Mouse (Mus musculus): ENCODE measurements around the gene Cpne6. TPM values are rescaled to one million over a fixed set of nuclear protein-coding genes. Genes with fewer than 3 reads are reported as not detected.

Cpne6 gene
- total and polyA plus RNA-seq, 3 experiments = not detected

- dilution Hi-C loops (cut with MboI; ENCODE audit: extremely low pct_ligation_motif_present, extremely low pct_unique_long_range_greater_than_20kb, low sequenced_read_pairs) = no loop called here
- no peak overlapping the region for H3K27ac ChIP-seq (ENCODE audit: insufficient read depth, low read depth)
- TF ChIP-seq JUN (IDR thresholded peaks at IDR 0.05; ENCODE audit: insufficient read depth, low read depth, low read length) (no peak), USF1 (IDR thresholded peaks at IDR 0.05; ENCODE audit: low read depth, low read length) (no peak), MAX (IDR thresholded peaks at IDR 0.05; ENCODE audit: low read length) (no peak), ZKSCAN1 (IDR thresholded peaks at IDR 0.05; ENCODE audit: borderline replicate concordance, low read depth, low read length) (no peak), RAD21 (IDR thresholded peaks at IDR 0.05; ENCODE audit: low read depth, low read length) (no peak), E2F4 (IDR thresholded peaks at IDR 0.05; ENCODE audit: insufficient replicate concordance, low read depth, low read length) (no peak), CHD2 (IDR thresholded peaks at IDR 0.05; ENCODE audit: low read length) (no peak), MAFK (IDR thresholded peaks at IDR 0.05; ENCODE audit: insufficient replicate concordance, low read length) (no peak), ZC3H11A (IDR thresholded peaks at IDR 0.05; ENCODE audit: low read depth, low read length) (no peak), GABPA (IDR thresholded peaks at IDR 0.05; ENCODE audit: insufficient replicate concordance, low read depth, low read length) (no peak)
- no peak overlapping the region for H3K4me2 ChIP-seq (ENCODE audit: insufficient read depth, low read depth, poor library complexity, severe bottlenecking)
- DNase-seq (ENCODE audit: extremely low read depth) = no peak
- H3K36me3 ChIP-seq (replicated peaks in 1 of 2; ENCODE audit: control insufficient read depth in 1 of 2, insufficient read depth in 1 of 2, low read length in 1 of 2) = no peaks in the 10 kb centered on the region
- no peaks in the 10 kb centered on the region for H3K79me2 ChIP-seq (replicated peaks; ENCODE audit: control insufficient read depth, extremely low read depth, insufficient read depth, poor library complexity, severe bottlenecking)
- in situ Hi-C loops (cut with MboI; ENCODE audit: low pct_ligation_motif_present, low pct_unique_long_range_greater_than_20kb, low sequenced_read_pairs) = no loop called here
- no peak overlapping the region for H3K4me3 ChIP-seq (replicated peaks in 1 of 3; ENCODE audit: low read depth in 2 of 3, low read length in 2 of 3, poor library complexity in 1 of 3)
- peaks cover under 1 to 12% of the 10 kb centered on the region in 2 experiments; a peak in 2 of 4 replicates for H3K4me1 ChIP-seq (ENCODE audit: control insufficient read depth in 1 of 2, insufficient read depth in 2 of 2)
- no peak overlapping the region for H3K9ac ChIP-seq (ENCODE audit: insufficient read depth, low read depth)
- H3K27me3 ChIP-seq (replicated peaks) = peaks cover 73% of the 10 kb centered on the region
- H3K9me3 ChIP-seq (replicated peaks; ENCODE audit: low read length) = no peaks in the 10 kb centered on the region
These were observed 5.6 kb downstream of the Cpne6 start for GRCm38 (mm10) chr14:55515846-55516245.

GRCm38 (mm10) chr14:55518897-55519296 is 8.7 kb downstream of the Cpne6 start:
- in situ Hi-C loops (cut with MboI; ENCODE audit: low pct_ligation_motif_present, low pct_unique_long_range_greater_than_20kb, low sequenced_read_pairs) (no loop called here), dilution Hi-C loops (cut with MboI; ENCODE audit: extremely low pct_ligation_motif_present, extremely low pct_unique_long_range_greater_than_20kb, low sequenced_read_pairs) (no loop called here)
- DNase-seq (ENCODE audit: extremely low read depth) = no peak
- H3K4me1 ChIP-seq (ENCODE audit: control insufficient read depth in 1 of 2, insufficient read depth in 2 of 2) = peaks cover 2 to 20% of the 10 kb centered on the region in 2 experiments; a peak in 2 of 4 replicates
- no peaks in the 10 kb centered on the region for H3K36me3 ChIP-seq (replicated peaks in 1 of 2; ENCODE audit: control insufficient read depth in 1 of 2, insufficient read depth in 1 of 2, low read length in 1 of 2)
- H3K27ac ChIP-seq (ENCODE audit: insufficient read depth, low read depth) = no peak overlapping the region
- TF ChIP-seq RAD21 (IDR thresholded peaks at IDR 0.05; ENCODE audit: low read depth, low read length) (no peak), UBTF (IDR thresholded peaks at IDR 0.05; ENCODE audit: low read depth, low read length) (no peak), MAX (IDR thresholded peaks at IDR 0.05; ENCODE audit: low read length) (no peak), POLR2AphosphoS2 (IDR thresholded peaks at IDR 0.05; ENCODE audit: low read depth, low read length) (no peak), HCFC1 (IDR thresholded peaks at IDR 0.05; ENCODE audit: low read depth, low read length) (no peak), MAZ (IDR thresholded peaks at IDR 0.05; ENCODE audit: low read depth, low read length) (no peak), ZNF384 (IDR thresholded peaks at IDR 0.05; ENCODE audit: low read depth, low read length) (no peak), RCOR1 (conservative IDR thresholded peaks at IDR 0.05; ENCODE audit: low read depth, low read length) (no peak), CHD2 (IDR thresholded peaks at IDR 0.05; ENCODE audit: low read length) (no peak), JUN (IDR thresholded peaks at IDR 0.05; ENCODE audit: insufficient read depth, low read depth, low read length) (no peak), KAT2A (IDR thresholded peaks at IDR 0.05; ENCODE audit: insufficient replicate concordance, low read length) (no peak), ZMIZ1 (IDR thresholded peaks at IDR 0.05; ENCODE audit: low read depth, low read length) (no peak), GABPA (IDR thresholded peaks at IDR 0.05; ENCODE audit: insufficient replicate concordance, low read depth, low read length) (no peak), PAX5 (IDR thresholded peaks at IDR 0.05; ENCODE audit: low read length) (no peak), ZC3H11A (IDR thresholded peaks at IDR 0.05; ENCODE audit: low read depth, low read length) (no peak)
- peaks cover 76% of the 10 kb centered on the region for H3K27me3 ChIP-seq (replicated peaks)
- H3K9ac ChIP-seq (ENCODE audit: insufficient read depth, low read depth) = no peak overlapping the region
- H3K4me2 ChIP-seq (ENCODE audit: insufficient read depth, low read depth, poor library complexity, severe bottlenecking) = no peak overlapping the region
- H3K79me2 ChIP-seq (replicated peaks; ENCODE audit: control insufficient read depth, extremely low read depth, insufficient read depth, poor library complexity, severe bottlenecking) = no peaks in the 10 kb centered on the region
- no peaks in the 10 kb centered on the region for H3K9me3 ChIP-seq (replicated peaks; ENCODE audit: low read length)
- no peak overlapping the region for H3K4me3 ChIP-seq (replicated peaks in 1 of 3; ENCODE audit: low read depth in 2 of 3, low read length in 2 of 3, poor library complexity in 1 of 3)
